Mouse (Mus musculus) hindbrain, postnatal 0 days (tissue): ENCODE results near the gene Zfp276. TPM values are rescaled to one million over a fixed set of nuclear protein-coding genes. Genes with fewer than 3 reads are reported as not detected.
"Not testable (repeated sequence)": the region's sequence is repeated elsewhere in the genome, so short reads cannot be mapped to it uniquely, and the experiment has no call there.

Source experiments
- ATAC-seq: fragments of 200-750 bp; cut with Nextera tagmentation; 2 replicates; pipeline ENCODE4 v1.8.0; 2017; ENCODE audit warnings: mild to moderate bottlenecking, moderate TSS enrichment, moderate library complexity
- DNase-seq: peaks from one replicate; pipeline ENCODE4 v3.0.0-alpha.2; 2015; ENCODE audit warnings: low spot score
- H3K27ac ChIP-seq: fragments of 300-500 bp; sonication (generic); 2 replicates; pipeline ENCODE4 v1.5.1; 2014; ENCODE audit warnings: mild to moderate bottlenecking
- H3K27me3 ChIP-seq: fragments of 300-500 bp; sonication (generic); 2 replicates; pipeline ENCODE4 v1.6.1; 2014; ENCODE audit warnings: low read length, mixed read lengths; ENCODE audit not compliant: insufficient read depth
- H3K36me3 ChIP-seq: fragments of 300-500 bp; sonication (generic); 2 replicates; pipeline ENCODE4 v1.6.1; 2014; ENCODE audit warnings: low read length, mixed read lengths; ENCODE audit not compliant: insufficient read depth
- H3K4me1 ChIP-seq: fragments of 300-500 bp; sonication (generic); 2 replicates; pipeline ENCODE4 v1.6.1; 2014; ENCODE audit warnings: antibody characterized with exemption, low read length, mixed read lengths; ENCODE audit not compliant: insufficient read depth
- H3K4me2 ChIP-seq: fragments of 300-500 bp; sonication (generic); 2 replicates; pipeline ENCODE4 v1.6.1; 2014; ENCODE audit warnings: low read depth, mild to moderate bottlenecking, low read length, moderate library complexity, mixed read lengths
- H3K4me3 ChIP-seq: fragments of 300-500 bp; sonication (generic); 2 replicates; pipeline ENCODE4 v1.5.1; 2014; ENCODE audit warnings: low read length
- H3K9ac ChIP-seq: fragments of 300-500 bp; sonication (generic); replicated peaks from 2 replicates; pipeline ENCODE4 v1.6.1; 2014; ENCODE audit warnings: mild to moderate bottlenecking, low read length, moderate library complexity, mixed read lengths
- H3K9me3 ChIP-seq: fragments of 300-500 bp; sonication (generic); 2 replicates; pipeline ENCODE4 v1.6.1; 2016; ENCODE audit warnings: low read length, mixed read lengths
- CTCF ChIP-seq: IDR thresholded peaks from 2 replicates; pipeline ENCODE4 v1.5.1; 2016; ENCODE audit warnings: antibody characterized with exemption, control low read depth, low read depth
- WGBS: fragments of 180-500 bp; shearing (Covaris S2); extraction: QIAGEN DNeasy Blood & Tissue Kit; methylation state at CpG from one replicate; pipeline ENCODE4 v1.1.7; 2014; 5-methylcytosine and 5-hydroxymethylcytosine counted together
- polyA plus RNA-seq: library from polyadenylated mRNA; unstranded; fragments of >200 nt; fragmentation: Nextera tagmentation; extraction: Ambion mirVana; gene quantifications from 2 replicates; pipeline ENCODE4 v1.2.1, GENCODE M21; 2015
- total RNA-seq: library from RNA; depleted of rRNA; stranded (reverse); fragments of >200 nt; gene quantifications from 2 replicates; pipeline ENCODE4 v1.2.3, GENCODE M21; 2014

The Zfp276 gene
- total and polyA plus RNA-seq, 2 experiments from 2014 or later: 16.9 to 42.9 TPM

DNA sequence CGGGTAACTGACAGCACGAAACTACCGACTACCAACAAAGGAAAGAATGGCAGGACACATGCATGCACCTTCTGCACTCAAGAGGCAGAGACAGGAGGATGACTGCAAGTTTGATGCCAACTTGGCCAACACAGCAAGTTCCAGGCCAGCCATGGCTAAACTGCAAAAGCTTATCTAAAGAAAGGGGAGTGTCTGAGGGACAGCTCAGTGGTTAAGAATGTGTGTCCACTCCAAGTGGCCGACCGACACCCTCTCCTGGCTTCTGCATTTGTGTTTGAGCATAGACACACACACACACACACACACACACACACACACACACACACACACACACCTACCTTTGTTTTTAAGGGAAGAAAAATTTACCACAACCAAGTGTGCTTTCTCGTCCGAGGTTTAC, 24.4 kb downstream of the Zfp276 start:
- no peak for DNase-seq
- no peaks in the 10 kb centered on the region for H3K36me3 ChIP-seq
- H3K4me3 ChIP-seq: no peak overlapping the region
- H3K4me1 ChIP-seq: no peaks in the 10 kb centered on the region
- H3K27ac ChIP-seq: no peak overlapping the region
- H3K4me2 ChIP-seq: no peak overlapping the region
- no peak overlapping the region for H3K9ac ChIP-seq
- no peak for ATAC-seq
- TF ChIP-seq CTCF: no peak
- no peaks in the 10 kb centered on the region for H3K27me3 ChIP-seq
- no peaks in the 10 kb centered on the region for H3K9me3 ChIP-seq
- WGBS: 69% methylated on average over 7 of the region's 7 CpGs

DNA sequence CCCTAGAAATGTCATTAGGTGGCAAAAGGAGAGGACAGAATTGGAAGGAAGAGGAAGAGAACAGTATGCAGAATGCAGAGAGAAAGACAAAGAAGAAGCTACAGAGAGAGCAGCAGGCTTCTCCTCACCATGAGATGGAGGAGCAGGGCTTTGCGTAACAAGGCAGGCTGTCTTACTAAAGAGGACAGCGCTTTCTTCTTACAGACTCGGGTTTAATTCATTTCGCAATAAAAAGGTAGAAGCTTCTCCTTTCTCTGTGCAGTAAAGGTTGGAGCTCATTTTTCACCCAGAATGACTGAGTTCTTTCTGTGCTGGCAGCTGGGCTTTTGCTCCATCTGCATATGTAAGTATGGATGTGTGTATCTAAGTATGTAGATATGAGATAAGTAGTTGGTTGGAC, 25.8 kb downstream of the Zfp276 start:
- ATAC-seq (no peak), DNase-seq (no peak)
- Histone ChIP-seq H3K36me3 (no peaks in the 10 kb centered on the region), H3K4me3 (no peak overlapping the region), H3K27me3 (no peaks in the 10 kb centered on the region), H3K9ac (no peak overlapping the region), H3K4me1 (no peaks in the 10 kb centered on the region), H3K4me2 (no peak overlapping the region), H3K9me3 (no peaks in the 10 kb centered on the region), H3K27ac (no peak overlapping the region)
- WGBS: 88% methylated on average over 4 of the region's 4 CpGs
- TF ChIP-seq CTCF: no peak

DNA sequence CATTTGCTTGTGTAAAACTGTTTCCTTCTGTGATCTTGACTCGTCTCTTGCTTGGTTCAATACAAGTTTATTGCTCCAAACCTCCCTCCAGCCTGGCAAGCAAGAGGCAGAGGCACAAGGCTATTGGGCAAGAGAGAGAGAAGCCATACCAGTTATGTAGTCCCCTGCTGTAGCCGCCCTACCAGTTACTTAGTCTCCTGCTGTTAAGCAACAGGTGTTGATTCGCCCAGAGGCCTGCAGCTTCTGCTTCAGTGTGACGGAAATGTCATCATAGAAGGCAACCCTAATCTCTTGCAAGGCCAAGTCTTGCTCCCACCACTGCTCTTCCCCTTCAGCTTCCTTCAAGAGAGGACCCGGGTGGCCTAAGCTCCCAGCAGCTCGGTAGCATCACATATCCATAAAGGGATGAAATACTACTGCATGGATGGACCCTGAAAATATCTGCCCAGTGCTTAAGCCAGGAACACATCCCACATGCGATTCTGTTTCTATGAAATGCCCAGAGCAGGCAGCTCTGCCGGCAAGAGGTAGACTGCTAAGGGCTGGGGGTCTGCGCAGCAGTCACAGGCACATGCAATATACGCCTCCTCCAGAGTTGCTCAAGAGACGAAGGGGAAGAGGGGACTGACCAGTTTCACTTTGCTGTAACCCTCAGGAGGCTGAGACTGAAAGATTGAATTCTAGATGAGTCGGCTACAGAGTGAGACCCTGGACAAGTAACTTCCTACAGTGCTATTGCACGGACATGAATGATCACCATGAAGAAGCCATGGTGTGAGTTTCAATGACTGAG, 26.5 kb downstream of the Zfp276 start:
- no peak for ATAC-seq

DNA sequence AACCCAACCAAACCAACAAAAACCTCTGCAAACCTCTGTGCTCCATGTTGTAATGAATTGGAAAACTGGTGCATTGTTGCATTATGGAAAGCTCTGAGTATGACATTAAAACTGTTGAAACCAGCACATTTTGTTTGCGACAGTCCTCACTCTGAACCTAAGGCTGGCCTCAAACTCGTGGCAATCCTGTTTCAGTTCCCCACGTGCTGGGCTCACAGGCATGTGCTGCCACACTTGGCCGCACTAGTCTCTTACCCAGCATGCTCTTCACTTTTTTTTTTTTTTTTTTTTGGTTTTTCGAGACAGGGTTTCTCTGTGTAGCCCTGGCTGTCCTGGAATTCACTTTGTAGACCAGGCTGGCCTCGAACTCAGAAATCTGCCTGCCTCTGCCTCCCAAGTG, 29.0 kb downstream of the Zfp276 start:
- H3K27me3 ChIP-seq, H3K9me3 ChIP-seq, H3K36me3 ChIP-seq, H3K4me1 ChIP-seq, H3K27ac ChIP-seq, H3K9ac ChIP-seq, ATAC-seq, H3K4me2 ChIP-seq, DNase-seq, H3K4me3 ChIP-seq: not testable (repeated sequence)
- WGBS: 92% methylated on average over 4 of the region's 6 CpGs

More for the DNA sequence above, 26.5 kb downstream of the Zfp276 start:
- no peak overlapping the region for H3K4me2 ChIP-seq
- WGBS: 84% methylated on average over 13 of the region's 13 CpGs
- H3K36me3 ChIP-seq: no peaks in the 10 kb centered on the region
- H3K4me3 ChIP-seq: no peak overlapping the region
- no peak overlapping the region for H3K9ac ChIP-seq
- DNase-seq: no peak
- no peak for TF ChIP-seq CTCF
- no peaks in the 10 kb centered on the region for H3K4me1 ChIP-seq
- H3K9me3 ChIP-seq: no peaks in the 10 kb centered on the region
- no peak overlapping the region for H3K27ac ChIP-seq
- no peaks in the 10 kb centered on the region for H3K27me3 ChIP-seq

DNA sequence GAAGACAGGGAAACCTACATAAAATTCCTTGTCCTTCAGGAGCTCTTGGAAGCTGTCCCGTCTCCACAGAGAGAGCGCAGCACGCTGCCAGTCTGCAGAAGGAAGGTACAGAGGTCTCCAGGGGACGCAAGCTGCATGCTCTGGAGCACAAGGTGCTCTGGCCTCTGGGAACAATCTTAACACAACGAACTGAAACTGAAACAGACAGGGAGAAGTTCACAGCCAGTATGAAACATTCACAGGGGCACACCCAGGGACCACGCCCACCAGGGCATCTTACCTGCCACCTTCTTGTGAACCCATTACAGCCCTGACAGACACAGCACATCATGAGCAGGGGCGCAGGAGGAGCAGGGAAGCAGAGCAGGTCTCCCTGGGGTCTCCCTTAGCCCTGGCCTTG, 30.0 kb downstream of the Zfp276 start:
- 91% methylated on average over 7 of the region's 7 CpGs for WGBS

DNA sequence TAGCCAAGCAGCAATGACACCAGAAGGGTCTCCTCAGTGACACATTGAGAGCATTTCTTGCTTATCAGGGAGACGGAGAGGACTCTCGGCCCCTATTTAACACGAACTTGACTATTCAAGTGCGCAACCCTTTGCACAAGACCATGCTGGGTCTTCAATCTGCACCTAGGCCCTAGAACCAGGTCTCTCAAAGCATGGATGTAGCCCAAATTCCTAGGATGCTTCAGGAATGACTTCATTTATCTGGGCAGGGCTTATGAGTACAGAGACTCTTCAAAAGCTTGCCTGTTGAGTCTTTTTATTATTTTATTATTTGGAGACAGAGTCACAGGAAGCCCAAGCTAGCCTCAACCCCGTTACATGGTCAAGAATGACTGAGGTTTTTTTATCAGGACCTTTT, 30.5 kb downstream of the Zfp276 start:
- no peak for ATAC-seq
- Histone ChIP-seq H3K4me2 (no peak overlapping the region), H3K9ac (no peak overlapping the region), H3K4me3 (no peak overlapping the region), H3K9me3 (no peaks in the 10 kb centered on the region), H3K36me3 (no peaks in the 10 kb centered on the region), H3K27ac (no peak overlapping the region), H3K4me1 (no peaks in the 10 kb centered on the region), H3K27me3 (no peaks in the 10 kb centered on the region)
- no peak for DNase-seq
- TF ChIP-seq CTCF: no peak
- WGBS: 90% methylated on average over 5 of the region's 5 CpGs

More for the DNA sequence above, 30.0 kb downstream of the Zfp276 start:
- no peak overlapping the region for H3K4me2 ChIP-seq
- no peaks in the 10 kb centered on the region for H3K9me3 ChIP-seq
- DNase-seq (no peak), ATAC-seq (no peak)
- no peak overlapping the region for H3K9ac ChIP-seq
- H3K27me3 ChIP-seq: no peaks in the 10 kb centered on the region
- no peak overlapping the region for H3K27ac ChIP-seq
- H3K36me3 ChIP-seq: no peaks in the 10 kb centered on the region
- H3K4me1 ChIP-seq: no peaks in the 10 kb centered on the region
- H3K4me3 ChIP-seq: no peak overlapping the region
- no peak for TF ChIP-seq CTCF

DNA sequence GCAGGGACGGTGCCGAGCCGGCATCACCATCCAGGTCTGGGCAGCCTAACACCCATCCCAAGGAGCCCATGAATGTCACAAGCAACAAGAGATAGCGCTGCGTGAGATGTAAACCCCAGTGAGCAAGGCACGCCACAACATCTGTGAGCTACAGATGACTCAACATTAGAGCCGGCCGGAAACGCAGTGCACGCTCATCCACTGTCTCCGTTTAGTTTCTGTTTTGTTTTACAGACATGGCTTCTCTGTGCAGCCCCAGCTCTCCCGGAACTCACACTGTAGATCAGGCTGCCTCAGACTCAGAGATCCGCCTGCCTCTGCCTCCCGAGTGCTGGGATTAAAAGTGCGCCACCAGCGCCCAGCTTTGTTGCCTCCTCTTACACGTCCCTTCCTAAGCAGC, 33.4 kb downstream of the Zfp276 start:
- Histone ChIP-seq H3K9ac (no peak overlapping the region), H3K27me3 (no peaks in the 10 kb centered on the region), H3K9me3 (no peaks in the 10 kb centered on the region), H3K27ac (no peak overlapping the region), H3K4me1 (no peaks in the 10 kb centered on the region), H3K36me3 (no peaks in the 10 kb centered on the region), H3K4me3 (no peak overlapping the region), H3K4me2 (no peak overlapping the region)
- DNase-seq: no peak
- no peak for TF ChIP-seq CTCF
- no peak for ATAC-seq
- WGBS: 96% methylated on average over 17 of the region's 17 CpGs
